Mouse (Mus musculus): ENCODE data around the gene Sh2d3c. TPM values are rescaled to one million over a fixed set of nuclear protein-coding genes. Genes with fewer than 3 reads are reported as not detected.

Gene Sh2d3c
- polyA plus RNA-seq, 1 experiment: 25.3 TPM

- no peaks in the 10 kb centered on the region for H3K36me3 ChIP-seq (ENCODE audit: control insufficient read depth, insufficient read depth, low read length)
- H3K4me1 ChIP-seq (ENCODE audit: control insufficient read depth, insufficient read depth, insufficient read length, low read length): peaks cover 6% of the 10 kb centered on the region
- H3K27me3 ChIP-seq (ENCODE audit: control insufficient read depth, insufficient read depth, low read length): peaks cover 14% of the 10 kb centered on the region
- peak within 1 kb of the TSS; percentile 31 for H3K4me3 ChIP-seq (ENCODE audit: low read depth, low read length)
- no peak within 1 kb of the TSS for H3K27ac ChIP-seq (ENCODE audit: insufficient read depth, low read depth, low read length)
- TF ChIP-seq POLR2A (IDR thresholded peaks at IDR 0.05; ENCODE audit: low read depth, low read length) (no peak), CTCF (IDR thresholded peaks at IDR 0.05; ENCODE audit: extremely low read depth, insufficient read length, insufficient replicate concordance, low read depth, low read length) (no peak)
- whole genome bisulfite sequencing: 11% methylated on average over 11 of the region's 11 CpGs
These were observed 20.0 kb downstream of the Sh2d3c start, which contains the start of gene 6330409D20Rik for GRCm38 (mm10) chr2:32740916-32741272. Gene 6330409D20Rik (minus strand): TSS chr2:32741016.

- H3K36me3 ChIP-seq (ENCODE audit: control insufficient read depth, insufficient read depth, low read length): no peaks in the 10 kb centered on the region
- H3K4me3 ChIP-seq (ENCODE audit: low read depth, low read length): peak overlapping the region; percentile 31
- peaks cover 14% of the 10 kb centered on the region for H3K27me3 ChIP-seq (ENCODE audit: control insufficient read depth, insufficient read depth, low read length)
- no peak overlapping the region for H3K27ac ChIP-seq (ENCODE audit: insufficient read depth, low read depth, low read length)
- peaks cover 4% of the 10 kb centered on the region; the same call in 1 of the 2 replicates for H3K4me1 ChIP-seq (ENCODE audit: control insufficient read depth, insufficient read depth, insufficient read length, low read length)
- WGBS: 15% methylated on average over 56 of the region's 58 CpGs
- TF ChIP-seq POLR2A (IDR thresholded peaks at IDR 0.05; ENCODE audit: low read depth, low read length) (no peak), CTCF (IDR thresholded peaks at IDR 0.05; ENCODE audit: extremely low read depth, insufficient read length, insufficient replicate concordance, low read depth, low read length) (no peak)
These were observed 20.7 kb downstream of the Sh2d3c start for GRCm38 (mm10) chr2:32741273-32742172.

- Histone ChIP-seq H3K27me3 (ENCODE audit: control insufficient read depth, insufficient read depth, low read length) (peaks cover 14% of the 10 kb centered on the region), H3K36me3 (ENCODE audit: control insufficient read depth, insufficient read depth, low read length) (no peaks in the 10 kb centered on the region), H3K4me3 (ENCODE audit: low read depth, low read length) (no peak overlapping the region), H3K4me1 (ENCODE audit: control insufficient read depth, insufficient read depth, insufficient read length, low read length) (peaks cover 6% of the 10 kb centered on the region; the same call in 1 of the 2 replicates), H3K27ac (ENCODE audit: insufficient read depth, low read depth, low read length) (no peak overlapping the region)
- WGBS: 18% methylated on average over 18 of the region's 18 CpGs
- TF ChIP-seq POLR2A (IDR thresholded peaks at IDR 0.05; ENCODE audit: low read depth, low read length) (no peak), CTCF (IDR thresholded peaks at IDR 0.05; ENCODE audit: extremely low read depth, insufficient read length, insufficient replicate concordance, low read depth, low read length) (no peak)
These were observed 21.3 kb downstream of the Sh2d3c start for GRCm38 (mm10) chr2:32742173-32742531.

- no peak for TF ChIP-seq CTCF (IDR thresholded peaks at IDR 0.05; ENCODE audit: extremely low read depth, insufficient read length, insufficient replicate concordance, low read depth, low read length)
- TF ChIP-seq POLR2A (IDR thresholded peaks at IDR 0.05; ENCODE audit: low read depth, low read length): no peak
- no peaks in the 10 kb centered on the region for H3K36me3 ChIP-seq (ENCODE audit: control insufficient read depth, insufficient read depth, low read length)
- H3K27me3 ChIP-seq (ENCODE audit: control insufficient read depth, insufficient read depth, low read length): peaks cover 14% of the 10 kb centered on the region
- H3K27ac ChIP-seq (ENCODE audit: insufficient read depth, low read depth, low read length): no peak overlapping the region
- no peak overlapping the region for H3K4me3 ChIP-seq (ENCODE audit: low read depth, low read length)
- peaks cover 6% of the 10 kb centered on the region; the same call in 1 of the 2 replicates for H3K4me1 ChIP-seq (ENCODE audit: control insufficient read depth, insufficient read depth, insufficient read length, low read length)
- WGBS: 71% methylated on average over 15 of the region's 15 CpGs
These were observed 23.6 kb downstream of the Sh2d3c start for GRCm38 (mm10) chr2:32744272-32744982.

GRCm38 (mm10) chr2:32749082-32749481 lies 28.2 kb downstream of the Sh2d3c start:
- TF ChIP-seq POLR2A (IDR thresholded peaks at IDR 0.05; ENCODE audit: low read depth, low read length): no peak
- no peak for TF ChIP-seq CTCF (IDR thresholded peaks at IDR 0.05; ENCODE audit: extremely low read depth, insufficient read length, insufficient replicate concordance, low read depth, low read length)
- Histone ChIP-seq H3K27me3 (ENCODE audit: control insufficient read depth, insufficient read depth, low read length) (no peaks in the 10 kb centered on the region), H3K36me3 (ENCODE audit: control insufficient read depth, insufficient read depth, low read length) (no peaks in the 10 kb centered on the region; the same call in 1 of the 2 replicates), H3K4me3 (ENCODE audit: low read depth, low read length) (no peak overlapping the region), H3K4me1 (ENCODE audit: control insufficient read depth, insufficient read depth, insufficient read length, low read length) (peaks cover 5% of the 10 kb centered on the region), H3K27ac (ENCODE audit: insufficient read depth, low read depth, low read length) (no peak overlapping the region)
- WGBS: 86% methylated on average over 16 of the region's 16 CpGs

GRCm38 (mm10) chr2:32750199-32750598 lies 29.3 kb downstream of the Sh2d3c start:
- Histone ChIP-seq H3K27ac (ENCODE audit: insufficient read depth, low read depth, low read length) (no peak overlapping the region), H3K4me1 (ENCODE audit: control insufficient read depth, insufficient read depth, insufficient read length, low read length) (peaks cover 5% of the 10 kb centered on the region), H3K4me3 (ENCODE audit: low read depth, low read length) (no peak overlapping the region), H3K27me3 (ENCODE audit: control insufficient read depth, insufficient read depth, low read length) (no peaks in the 10 kb centered on the region), H3K36me3 (ENCODE audit: control insufficient read depth, insufficient read depth, low read length) (no peaks in the 10 kb centered on the region; the same call in 1 of the 2 replicates)
- WGBS: 68% methylated on average over 7 of the region's 7 CpGs
- TF ChIP-seq POLR2A (IDR thresholded peaks at IDR 0.05; ENCODE audit: low read depth, low read length): no peak
- TF ChIP-seq CTCF (IDR thresholded peaks at IDR 0.05; ENCODE audit: extremely low read depth, insufficient read length, insufficient replicate concordance, low read depth, low read length): peak; percentile 18; the same call in 1 of the 2 replicates

All from small intestine, adult 2 months (tissue).